Mouse (Mus musculus): ENCODE results near the gene 4921507P07Rik. TPM values are rescaled to one million over a fixed set of nuclear protein-coding genes. Genes with fewer than 3 reads are reported as not detected.

The 4921507P07Rik gene
- total RNA-seq (2015) (1.4 and 2.1 TPM in 2 replicates), total RNA-seq (2017) (0.33 and 0.81 TPM in 2 replicates)

- ATAC-seq (ENCODE audit: poor library complexity, severe bottlenecking), result peak; percentile 94
These were observed at the start of gene 4921507P07Rik for GRCm38 (mm10) chr6:50596301-50597211. 4921507P07Rik (minus strand) TSS chr6:50596632.

DNA sequence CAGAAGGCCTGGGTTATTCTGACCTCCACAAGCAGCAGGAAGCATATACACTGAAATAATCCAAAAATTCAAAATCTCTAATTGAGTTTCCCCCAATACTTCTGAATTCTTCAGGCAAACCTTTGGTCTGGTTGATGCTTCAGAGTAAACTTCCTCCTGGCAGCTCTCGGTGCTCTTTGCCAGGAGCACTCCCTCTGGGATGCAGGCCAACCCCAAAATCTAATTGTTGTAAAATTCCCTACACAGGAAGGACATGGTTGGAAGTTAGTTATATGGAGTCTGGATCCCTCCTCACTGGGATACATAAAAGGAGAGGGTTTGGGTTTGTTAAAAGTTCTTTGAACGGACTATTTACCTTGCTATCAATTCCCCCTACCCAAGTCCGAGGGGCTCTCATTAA, 48.3 kb upstream of the 4921507P07Rik start:
- no peak for ATAC-seq (ENCODE audit: poor library complexity, severe bottlenecking)

DNA sequence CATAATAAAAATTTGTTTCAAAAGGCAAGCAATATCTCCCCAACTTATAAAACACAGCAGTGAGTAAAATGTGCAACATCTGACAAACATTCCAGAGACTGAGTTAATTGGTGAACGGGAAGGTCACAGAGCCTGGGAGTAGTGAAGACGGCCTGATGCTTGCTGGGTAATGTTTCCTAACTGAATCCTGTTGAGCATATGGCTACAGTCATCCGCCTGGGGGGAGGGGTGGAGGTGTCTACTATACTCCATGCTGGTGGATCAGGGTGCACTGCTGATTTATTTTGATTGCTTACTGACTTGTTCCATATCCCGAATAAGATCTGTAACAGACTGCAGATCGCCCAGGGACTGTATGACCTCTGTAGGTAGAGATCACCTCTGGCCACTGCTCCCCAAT, 45.5 kb upstream of the 4921507P07Rik start:
- no peak for ATAC-seq (ENCODE audit: poor library complexity, severe bottlenecking)

DNA sequence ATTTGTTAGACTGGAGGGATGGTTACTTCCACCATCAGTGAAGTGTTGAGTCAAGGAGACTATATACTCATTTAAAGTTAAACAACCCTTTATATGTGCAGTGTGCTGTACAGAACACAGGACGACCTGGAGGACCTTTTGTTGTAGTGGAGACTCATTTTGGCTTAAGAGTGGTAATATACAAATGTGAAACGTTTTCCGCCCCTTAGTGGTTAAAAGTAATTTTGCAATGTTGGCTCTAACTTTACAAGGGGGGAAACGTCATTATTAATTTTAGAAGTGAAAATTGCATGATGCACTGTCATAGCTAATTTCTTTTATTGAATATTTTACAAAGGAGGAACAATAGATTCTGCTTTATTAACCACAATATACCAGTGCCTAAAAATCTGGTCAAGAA, 43.9 kb upstream of the 4921507P07Rik start:
- ATAC-seq (ENCODE audit: poor library complexity, severe bottlenecking), result no peak

GRCm38 (mm10) chr6:50639656-50640055, 43.2 kb upstream of the 4921507P07Rik start:
- no peak for ATAC-seq (ENCODE audit: poor library complexity, severe bottlenecking)

- peak; percentile 51; the same call in 1 of the 2 replicates for ATAC-seq (ENCODE audit: poor library complexity, severe bottlenecking)
These were observed 29.7 kb upstream of the 4921507P07Rik start for GRCm38 (mm10) chr6:50626170-50626569.

GRCm38 (mm10) chr6:50618273-50618672, 21.8 kb upstream of the 4921507P07Rik start:
- peak; percentile 54; the same call in 1 of the 2 replicates for ATAC-seq (ENCODE audit: poor library complexity, severe bottlenecking)

DNA sequence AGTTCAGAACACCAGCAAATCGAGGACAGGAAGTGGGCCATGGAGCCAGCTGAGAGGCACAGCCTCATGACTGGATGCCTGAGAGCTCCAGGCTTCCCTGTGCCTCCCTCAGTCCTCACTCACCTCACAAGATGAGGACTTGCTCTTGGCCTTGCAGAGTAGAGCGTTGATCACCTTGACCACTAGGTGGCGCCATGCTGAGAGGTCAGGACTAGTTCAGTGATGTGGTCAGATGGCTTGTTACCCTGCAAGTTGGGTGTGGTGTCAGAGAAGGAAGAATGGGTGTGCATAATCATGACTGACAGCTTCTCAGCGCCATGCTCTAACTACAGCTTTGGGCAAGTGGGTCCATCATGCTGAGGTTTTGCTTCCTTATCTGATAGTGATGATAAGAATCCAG, 5.2 kb upstream of the 4921507P07Rik start:
- peak; percentile 67 for ATAC-seq (ENCODE audit: poor library complexity, severe bottlenecking)

GRCm38 (mm10) chr6:50598560-50598959, 2.1 kb upstream of the 4921507P07Rik start:
- ATAC-seq (ENCODE audit: poor library complexity, severe bottlenecking), result no peak

GRCm38 (mm10) chr6:50594372-50594771, 2.1 kb downstream of the 4921507P07Rik start:
- no peak for ATAC-seq (ENCODE audit: poor library complexity, severe bottlenecking)

DNA sequence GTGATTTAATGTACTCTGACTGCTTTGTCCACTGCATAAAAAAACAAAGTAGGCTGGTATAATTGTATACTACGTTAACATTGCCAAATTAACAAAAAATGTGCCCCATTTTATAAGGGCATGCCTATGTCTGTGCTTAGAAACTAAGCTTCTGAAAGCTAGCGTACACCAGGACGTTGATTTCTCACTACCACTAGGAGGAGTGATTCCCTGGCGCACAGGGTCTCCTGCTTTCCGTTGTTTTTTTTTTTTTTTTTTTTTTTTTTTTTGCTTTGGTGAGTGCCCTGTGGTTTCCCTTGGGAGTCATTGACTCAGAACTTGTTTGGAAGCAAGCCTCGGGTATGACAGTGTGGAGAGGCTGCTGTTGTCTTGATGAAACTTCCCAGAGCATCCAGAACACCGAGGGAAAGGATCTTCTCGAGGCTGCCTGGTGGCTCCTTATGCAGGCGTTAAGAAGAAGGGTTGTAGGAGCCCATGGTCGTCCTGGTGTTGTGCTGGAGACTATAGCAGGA, 3.0 kb downstream of the 4921507P07Rik start:
- no peak for ATAC-seq (ENCODE audit: poor library complexity, severe bottlenecking)

GRCm38 (mm10) chr6:50590234-50590633, 6.2 kb downstream of the 4921507P07Rik start:
- no peak for ATAC-seq (ENCODE audit: poor library complexity, severe bottlenecking)

GRCm38 (mm10) chr6:50588251-50588650, 8.2 kb downstream of the 4921507P07Rik start:
- peak; percentile 93 for ATAC-seq (ENCODE audit: poor library complexity, severe bottlenecking)

DNA sequence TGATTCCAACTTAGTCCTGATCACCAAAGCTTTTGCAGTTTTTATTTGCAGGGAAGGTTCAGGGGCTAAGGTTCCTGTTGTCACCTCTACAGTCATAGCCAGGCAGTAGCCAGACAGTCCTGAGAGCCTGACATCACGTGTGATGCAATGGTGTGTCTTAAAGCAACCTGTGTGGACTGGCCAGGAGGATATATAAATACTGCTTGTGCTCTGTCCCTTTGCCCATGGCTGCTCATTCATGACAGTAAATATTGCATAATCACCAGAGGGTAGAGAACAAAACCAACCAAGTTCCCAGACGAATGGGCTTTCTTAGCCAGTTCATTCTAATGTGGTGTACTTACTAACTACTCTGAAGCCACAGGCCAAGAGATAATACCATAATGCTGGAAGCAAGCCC, 9.0 kb downstream of the 4921507P07Rik start:
- no peak for ATAC-seq (ENCODE audit: poor library complexity, severe bottlenecking)

GRCm38 (mm10) chr6:50586316-50586715, 10.1 kb downstream of the 4921507P07Rik start:
- ATAC-seq (ENCODE audit: poor library complexity, severe bottlenecking), result no peak

DNA sequence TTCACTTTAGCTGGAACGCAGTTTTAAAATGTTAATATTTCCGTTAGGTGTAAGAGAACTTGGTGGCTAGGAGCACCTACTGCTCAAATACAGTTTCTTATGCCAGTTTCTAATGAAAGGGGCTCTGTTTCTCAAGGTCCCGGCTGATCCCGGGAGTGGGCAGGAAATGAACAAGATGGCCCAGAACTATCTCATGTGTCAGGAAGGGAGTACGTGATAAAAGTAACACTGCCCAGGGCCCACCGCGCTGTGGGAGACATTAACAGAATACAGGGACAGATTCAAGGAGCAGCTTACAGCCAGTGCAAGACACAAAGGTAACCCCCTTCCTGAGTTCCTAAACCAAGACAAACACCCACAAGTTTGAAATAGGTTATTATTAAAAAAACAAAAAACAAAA, 10.7 kb downstream of the 4921507P07Rik start:
- no peak for ATAC-seq (ENCODE audit: poor library complexity, severe bottlenecking)

GRCm38 (mm10) chr6:50571661-50572060, 24.8 kb downstream of the 4921507P07Rik start:
- ATAC-seq (ENCODE audit: poor library complexity, severe bottlenecking), result no peak

DNA sequence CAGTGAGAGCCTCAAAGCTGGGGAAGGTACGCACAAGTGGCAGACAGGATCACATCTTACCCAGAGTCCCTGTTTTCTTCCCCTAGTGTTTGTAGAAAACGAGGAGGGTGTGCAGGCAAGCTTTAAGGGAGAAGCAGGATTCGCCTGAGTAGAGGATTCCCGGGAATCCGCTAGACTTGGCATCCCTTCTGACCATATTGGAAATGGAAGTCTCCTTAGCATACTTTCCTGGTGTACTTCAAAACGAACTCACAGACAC, 29.5 kb downstream of the 4921507P07Rik start:
- no peak for ATAC-seq (ENCODE audit: poor library complexity, severe bottlenecking)

DNA sequence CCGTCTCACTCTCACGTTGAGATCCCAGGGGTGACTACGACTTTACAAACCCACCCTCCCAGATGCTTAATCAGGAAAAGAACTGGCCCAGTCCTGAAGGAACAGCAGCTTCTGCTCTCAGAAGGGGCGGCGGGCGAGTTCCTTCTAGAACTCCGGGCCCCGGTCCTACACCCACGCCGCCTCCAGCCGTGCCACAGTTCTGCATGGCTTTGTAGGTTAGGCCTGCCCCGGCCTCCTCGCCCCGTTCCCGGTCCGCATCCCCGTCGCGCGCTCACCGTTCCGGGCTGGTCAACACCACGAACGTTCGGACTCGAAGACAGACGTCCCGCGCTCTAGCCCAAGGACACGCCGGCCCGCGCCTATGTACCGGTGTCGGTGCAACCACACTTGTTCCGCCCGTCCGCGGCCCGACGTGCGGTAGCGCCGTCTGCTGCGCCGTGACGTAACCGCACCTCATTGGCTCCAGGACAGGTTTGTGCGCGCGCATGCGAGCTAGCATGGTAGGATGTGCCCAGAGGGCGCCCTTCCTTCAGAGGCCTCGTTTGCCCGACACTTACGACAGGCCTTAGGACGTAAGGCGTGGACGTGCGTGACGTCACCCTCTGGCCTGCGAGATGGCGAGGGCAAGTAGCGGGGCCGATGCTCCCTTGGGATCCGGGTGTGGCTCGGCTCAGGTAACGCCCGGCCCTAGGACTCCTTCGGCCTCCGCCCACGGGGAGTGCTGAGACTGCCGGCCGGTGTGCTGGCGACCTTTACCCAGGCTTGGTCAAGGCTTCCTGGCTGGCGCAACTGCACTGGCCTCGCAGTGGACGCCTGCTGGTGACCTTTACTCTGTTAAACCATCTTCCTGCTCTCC, 30.1 kb downstream of the 4921507P07Rik start, which contains the start of gene Cycs:
TSS of gene Cycs (minus strand) at position 398 of the 856 bp plus-strand sequence.
- ATAC-seq (ENCODE audit: poor library complexity, severe bottlenecking), result peak; percentile 95

- no peak for ATAC-seq (ENCODE audit: poor library complexity, severe bottlenecking)
These were observed 32.8 kb downstream of the 4921507P07Rik start for GRCm38 (mm10) chr6:50563651-50564050.

- no peak for ATAC-seq (ENCODE audit: poor library complexity, severe bottlenecking)
These were observed 34.0 kb downstream of the 4921507P07Rik start for GRCm38 (mm10) chr6:50562421-50562820.

All from megakaryocyte, adult 5-6 weeks (primary cell).